Mouse (Mus musculus) erythroblast, embryonic 14.5 days (primary cell): ENCODE results near the gene Zbtb3. TPM values are rescaled to one million over a fixed set of nuclear protein-coding genes. Genes with fewer than 3 reads are reported as not detected.

Experiments used
- H3K27me3 ChIP-seq: 2 replicates; pipeline ENCODE4 v1.6.1; 2012; ENCODE audit warnings: inconsistent platforms; ENCODE audit not compliant: control insufficient read depth
- H3K36me3 ChIP-seq: 2 replicates; pipeline ENCODE4 v1.6.1; 2012; ENCODE audit warnings: mild to moderate bottlenecking, inconsistent platforms; ENCODE audit not compliant: control insufficient read depth
- H3K4me1 ChIP-seq: 2 replicates; pipeline ENCODE4 v1.6.1; 2012; ENCODE audit warnings: inconsistent platforms; ENCODE audit not compliant: control insufficient read depth
- H3K4me3 ChIP-seq: replicated peaks from 2 replicates; pipeline ENCODE3; 2012; ENCODE audit warnings: moderate library complexity, mild to moderate bottlenecking, inconsistent platforms
- H3K9me3 ChIP-seq: 2 replicates; pipeline ENCODE4 v1.6.1; 2012; ENCODE audit warnings: low read length, inconsistent platforms, mixed read lengths; ENCODE audit not compliant: control insufficient read depth
- GATA1 ChIP-seq: IDR thresholded peaks from 2 replicates; pipeline ENCODE4 v1.6.1; 2012; ENCODE audit warnings: low read length, inconsistent platforms, mixed read lengths
- TAL1 ChIP-seq: IDR thresholded peaks from 3 replicates; pipeline ENCODE4 v1.6.1; 2012; ENCODE audit warnings: low read length, inconsistent platforms, mixed read lengths
- polyA plus RNA-seq: library from polyadenylated mRNA; stranded (reverse); fragments of >175 nt; gene quantifications from 2 replicates; pipeline ENCODE4 v1.2.3, GENCODE M21; 2012

Zbtb3 gene
- polyA plus RNA-seq, 1 experiment = 0.06 TPM

DNA sequence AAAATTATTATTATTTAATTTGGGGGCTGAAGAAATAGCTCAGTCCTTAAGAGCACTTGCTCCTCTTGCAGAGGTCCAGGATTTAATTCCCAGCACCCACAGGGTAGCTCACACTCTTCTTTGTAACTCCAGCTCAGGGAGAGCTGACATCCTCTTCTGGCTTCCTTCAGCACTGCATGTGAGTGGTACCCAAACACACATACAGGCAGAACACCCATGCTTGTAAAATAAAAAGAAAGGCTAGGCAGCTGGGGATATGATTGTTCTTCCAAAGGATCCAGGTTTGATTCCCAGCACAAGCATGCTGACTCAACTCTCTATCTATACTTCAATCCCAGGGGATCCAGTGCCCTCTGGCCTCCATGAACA, 3.4 kb upstream of the Zbtb3 start:
- H3K4me1 ChIP-seq = peaks cover 65% of the 10 kb centered on the region
- H3K27me3 ChIP-seq = no peaks in the 10 kb centered on the region
- H3K36me3 ChIP-seq = peaks cover 30% of the 10 kb centered on the region
- H3K9me3 ChIP-seq = no peaks in the 10 kb centered on the region
- no peak for TF ChIP-seq TAL1
- no peak for TF ChIP-seq GATA1
- H3K4me3 ChIP-seq = peak overlapping the region; percentile 92

DNA sequence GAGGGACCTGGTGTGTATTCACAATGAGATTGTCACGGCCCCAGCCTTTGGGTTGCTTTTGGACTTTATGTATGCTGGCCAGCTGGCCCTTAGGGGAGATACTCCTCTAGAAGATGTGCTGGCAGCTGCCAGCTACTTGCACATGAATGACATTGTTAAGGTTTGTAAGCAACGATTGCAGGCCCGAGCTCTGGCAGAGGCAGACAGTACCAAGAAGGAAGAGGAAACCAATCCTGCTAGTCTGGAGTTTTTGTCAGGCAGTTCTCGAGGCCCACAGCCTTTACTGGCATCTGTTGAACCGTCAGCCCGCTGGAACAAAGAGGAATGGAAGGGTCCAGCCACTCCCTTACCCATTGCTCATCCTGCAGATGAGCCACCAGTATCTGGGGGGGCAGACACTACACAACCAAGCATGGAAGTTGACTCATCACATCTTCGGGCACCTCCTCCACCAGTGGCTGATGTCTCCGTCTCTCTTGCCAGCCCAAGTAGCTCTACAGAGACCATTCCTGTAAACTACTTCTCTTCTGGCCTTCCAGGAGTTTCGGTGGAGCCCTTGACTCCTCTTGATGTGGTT, 937 bp downstream of the Zbtb3 start:
- Histone ChIP-seq H3K36me3 (peaks cover 47% of the 10 kb centered on the region), H3K9me3 (no peaks in the 10 kb centered on the region), H3K4me3 (peak overlapping the region; percentile 84), H3K4me1 (peaks cover 58% of the 10 kb centered on the region), H3K27me3 (no peaks in the 10 kb centered on the region)
- TF ChIP-seq GATA1 (no peak), TAL1 (no peak)

DNA sequence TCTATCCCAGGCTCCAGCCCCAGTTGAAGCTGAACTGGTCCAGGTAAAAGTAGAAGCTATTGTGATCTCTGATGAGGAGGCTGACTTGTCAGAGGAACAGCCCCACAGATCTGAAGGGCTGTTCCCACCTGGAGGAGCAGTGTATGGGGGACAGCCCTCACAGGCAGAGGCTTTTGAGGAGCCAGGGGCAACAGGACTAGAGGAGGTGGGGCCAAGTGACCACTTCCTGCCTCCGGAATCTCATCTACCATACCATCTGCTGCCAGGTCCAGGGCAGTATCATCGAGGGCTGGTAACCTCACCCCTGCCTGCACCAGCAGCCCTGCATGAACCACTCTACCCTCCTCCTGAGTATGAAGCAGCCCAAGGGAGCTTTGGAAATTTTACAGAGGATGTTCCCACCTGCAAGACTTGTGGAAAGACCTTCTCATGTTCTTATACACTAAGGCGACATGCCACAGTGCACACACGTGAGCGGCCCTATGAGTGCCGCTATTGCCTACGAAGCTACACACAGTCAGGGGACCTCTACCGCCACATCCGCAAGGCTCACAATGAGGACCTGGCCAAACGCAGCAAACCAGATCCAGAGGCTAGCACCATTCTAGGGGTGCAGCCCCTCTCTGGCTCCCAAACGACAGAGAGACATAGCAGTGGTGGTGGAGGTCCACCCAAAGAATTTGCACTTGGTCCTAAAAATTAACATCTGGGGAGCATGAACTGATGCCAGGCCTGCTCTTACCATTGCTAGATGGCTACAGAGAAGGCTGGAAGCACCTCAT, 1.7 kb downstream of the Zbtb3 start:
- peaks cover 55% of the 10 kb centered on the region for H3K36me3 ChIP-seq
- H3K27me3 ChIP-seq = no peaks in the 10 kb centered on the region
- no peaks in the 10 kb centered on the region for H3K9me3 ChIP-seq
- H3K4me3 ChIP-seq = no peak overlapping the region
- H3K4me1 ChIP-seq = peaks cover 51% of the 10 kb centered on the region
- TF ChIP-seq TAL1 = no peak
- TF ChIP-seq GATA1 = no peak

DNA sequence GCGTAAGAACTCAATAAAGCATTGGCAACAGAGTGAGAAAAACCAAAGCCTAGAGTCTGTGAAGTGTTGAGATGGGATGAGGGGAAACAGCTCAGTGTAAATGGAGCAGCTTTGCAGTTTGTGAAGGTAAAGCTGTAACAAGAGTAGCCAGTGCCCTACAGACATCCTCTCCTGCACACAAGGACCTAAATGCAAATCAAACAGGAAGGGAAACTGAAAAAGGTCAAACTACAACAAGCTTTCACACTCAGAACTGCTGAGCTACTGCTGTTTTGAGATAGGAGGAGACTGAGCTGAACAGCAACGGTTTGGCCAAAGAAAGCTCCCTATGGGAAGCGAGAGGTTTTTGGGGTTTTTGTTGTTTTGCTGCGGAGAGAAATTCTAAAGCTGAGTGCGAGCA, 4.5 kb downstream of the Zbtb3 start:
- TF ChIP-seq GATA1 (no peak), TAL1 (no peak)
- Histone ChIP-seq H3K36me3 (peaks cover 81% of the 10 kb centered on the region), H3K4me3 (no peak overlapping the region), H3K4me1 (peaks cover 32% of the 10 kb centered on the region), H3K9me3 (no peaks in the 10 kb centered on the region), H3K27me3 (no peaks in the 10 kb centered on the region)

DNA sequence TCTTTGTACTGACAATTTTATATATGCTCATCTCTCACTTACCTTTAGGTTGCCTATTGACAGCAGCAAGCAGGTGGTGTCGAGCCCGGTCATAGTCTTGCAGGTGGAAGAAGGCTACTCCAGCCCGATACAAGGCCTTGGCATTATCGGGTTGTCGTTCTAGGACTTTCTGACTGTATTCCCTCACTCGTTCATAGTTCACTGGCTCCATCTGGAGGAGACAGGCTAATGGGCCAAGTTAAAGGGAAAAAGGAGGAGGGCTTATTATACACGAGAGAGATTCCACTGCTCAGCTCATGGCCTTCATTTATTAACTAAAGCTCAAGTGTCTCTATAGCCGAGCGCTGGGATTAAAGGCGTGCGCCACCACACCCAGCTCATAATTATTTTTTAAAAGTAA, 13.5 kb downstream of the Zbtb3 start:
- peaks cover 70% of the 10 kb centered on the region for H3K36me3 ChIP-seq
- TF ChIP-seq GATA1 (no peak), TAL1 (no peak)

DNA sequence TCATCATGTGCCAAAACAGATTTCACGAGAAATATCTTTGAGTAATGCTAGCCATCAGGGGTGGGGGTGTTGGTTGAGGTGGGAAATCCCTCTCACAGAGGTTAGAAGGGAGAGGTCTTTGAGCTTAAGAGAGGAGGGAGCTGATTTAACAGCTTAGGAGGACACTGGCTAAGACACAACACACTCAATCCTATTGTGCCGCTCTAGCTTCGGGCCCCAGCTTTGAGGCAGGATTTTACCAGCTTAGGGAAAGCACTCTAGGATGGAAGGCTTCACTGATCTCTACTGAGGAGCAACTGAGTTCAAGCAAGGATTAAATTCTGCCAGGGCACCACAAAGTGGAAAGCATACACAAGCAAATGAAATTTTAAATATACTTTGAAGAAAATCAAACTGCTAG, 14.6 kb downstream of the Zbtb3 start:
- Histone ChIP-seq H3K27me3 (no peaks in the 10 kb centered on the region), H3K36me3 (peaks cover 71% of the 10 kb centered on the region), H3K4me3 (peak overlapping the region; percentile 100), H3K9me3 (no peaks in the 10 kb centered on the region), H3K4me1 (peaks cover 40% of the 10 kb centered on the region)
- TF ChIP-seq TAL1 (no peak), GATA1 (no peak)

More for the DNA sequence above, 13.5 kb downstream of the Zbtb3 start:
- H3K27me3 ChIP-seq = no peaks in the 10 kb centered on the region
- H3K4me3 ChIP-seq = no peak overlapping the region
- H3K9me3 ChIP-seq = no peaks in the 10 kb centered on the region
- H3K4me1 ChIP-seq = peaks cover 37% of the 10 kb centered on the region

DNA sequence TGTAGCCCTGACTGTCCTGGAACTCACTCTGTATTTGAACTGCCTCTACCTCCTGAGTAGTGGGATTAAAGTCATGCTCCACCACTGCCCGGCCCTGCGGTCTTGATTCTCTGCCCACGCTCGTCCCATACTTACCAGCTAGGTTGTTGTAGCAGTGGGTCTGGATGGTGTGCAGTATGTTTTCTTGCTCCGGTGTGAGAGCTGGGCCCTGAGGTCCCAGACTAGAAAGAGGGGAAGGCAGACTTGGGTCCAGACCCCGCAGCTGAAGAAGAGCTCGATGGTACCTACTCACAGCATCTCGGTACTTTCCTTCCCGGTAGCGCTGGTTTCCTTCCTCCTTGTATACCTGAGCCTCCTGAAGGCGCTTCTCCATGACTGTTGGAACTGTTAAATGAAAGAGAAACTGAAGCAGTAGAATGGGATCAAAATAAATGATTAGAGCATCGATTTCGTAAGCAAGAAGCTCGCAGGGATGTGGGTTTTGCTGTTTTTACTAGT, 16.0 kb downstream of the Zbtb3 start:
- Histone ChIP-seq H3K4me1 (peaks cover 52% of the 10 kb centered on the region), H3K36me3 (peaks cover 71% of the 10 kb centered on the region), H3K9me3 (no peaks in the 10 kb centered on the region), H3K27me3 (no peaks in the 10 kb centered on the region), H3K4me3 (peak overlapping the region; percentile 100)
- TF ChIP-seq TAL1 (no peak), GATA1 (no peak)

DNA sequence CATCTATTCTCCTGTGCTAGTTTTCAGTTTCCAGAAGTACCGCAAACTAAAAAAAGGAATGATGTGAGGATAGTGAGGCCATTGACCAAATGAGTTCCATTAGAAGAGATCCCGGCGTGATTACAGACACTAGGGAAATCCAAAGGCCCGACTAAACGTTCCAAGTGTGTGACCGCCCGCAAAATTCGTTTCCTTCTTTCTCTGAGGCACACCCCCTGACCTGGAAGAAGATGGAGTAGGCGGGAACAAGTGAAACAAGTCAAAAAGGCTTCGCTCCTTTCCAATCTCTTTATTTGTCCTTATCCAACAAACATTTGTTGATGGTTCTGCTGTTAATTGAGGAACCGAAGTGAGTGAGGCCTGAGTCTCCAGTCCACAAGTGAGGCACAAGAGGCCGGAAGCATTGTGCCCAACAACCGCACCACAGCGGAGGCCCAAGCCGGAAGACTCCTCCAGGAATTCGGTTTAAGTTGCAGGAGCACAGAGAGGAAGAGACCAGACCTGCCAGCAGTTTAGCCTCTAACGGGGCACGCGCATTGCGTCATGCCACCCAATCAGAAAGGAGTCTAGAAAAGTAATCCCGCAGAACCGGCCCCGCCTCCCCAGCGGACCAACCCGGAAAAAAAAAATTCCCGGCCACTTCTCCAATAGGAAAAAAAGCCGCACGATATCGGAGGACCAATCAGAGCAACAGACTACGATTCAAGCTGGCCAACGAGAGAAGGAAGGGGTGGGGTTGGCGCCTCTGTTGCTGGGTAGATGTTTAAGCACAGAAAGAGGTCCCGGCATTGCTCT, 16.6 kb downstream of the Zbtb3 start, which contains the start of gene Ttc9c:
Gene Ttc9c, minus strand, starts transcription at position 533 of the 795 bp plus-strand sequence.
- 0 out of 2 replicates have a peak, but pooled peaks have one; percentile 12 for TF ChIP-seq GATA1
- TF ChIP-seq TAL1 = no peak
- Histone ChIP-seq H3K4me1 (peaks cover 50% of the 10 kb centered on the region), H3K9me3 (no peaks in the 10 kb centered on the region), H3K27me3 (no peaks in the 10 kb centered on the region), H3K36me3 (peaks cover 71% of the 10 kb centered on the region), H3K4me3 (peak within 1 kb of the TSS; percentile 100)
